Mouse (Mus musculus) thymus, postnatal 14 days (tissue): ENCODE measurements around the gene Erbb3.
"Not testable (repeated sequence)": the region's sequence is repeated elsewhere in the genome, so short reads cannot be mapped to it uniquely, and the experiment has no call there.

ENCODE experiments used
- DNase-seq: peaks from one replicate; pipeline ENCODE4 v3.0.0; 2021

The Erbb3 gene

DNA sequence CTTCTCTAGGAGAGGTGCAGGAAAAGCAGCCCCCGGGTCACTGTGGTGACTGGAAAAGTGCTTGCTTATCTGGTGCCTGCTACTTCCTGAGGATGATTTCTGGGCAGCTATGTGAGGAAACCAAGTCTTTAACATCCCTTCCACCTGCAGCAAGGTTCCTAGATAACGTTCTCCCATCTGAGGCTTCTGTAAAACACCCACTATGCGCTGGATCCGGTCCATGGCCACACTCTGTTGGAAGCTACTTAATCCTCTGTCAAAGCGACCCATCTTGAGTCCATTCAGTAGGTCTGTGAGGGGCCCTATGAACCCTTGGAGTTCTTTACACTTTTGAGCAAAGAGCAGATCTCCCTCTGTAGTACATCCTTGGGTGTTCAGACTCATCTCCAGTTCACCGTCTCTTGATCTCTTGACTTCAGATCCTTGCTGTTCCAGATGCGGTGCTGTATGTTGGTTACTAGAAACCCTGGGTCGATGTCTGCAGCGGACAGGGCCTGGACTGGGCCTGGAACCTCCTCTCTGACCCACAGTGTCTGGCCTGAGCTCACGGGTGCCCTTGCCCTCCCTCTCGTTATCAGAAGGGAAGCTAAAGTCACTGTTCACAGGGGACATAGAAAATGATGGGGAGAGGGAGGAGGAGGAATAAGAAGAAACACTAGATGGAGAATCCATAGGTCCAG lies 39.2 kb downstream of the Erbb3 start:
- not testable (repeated sequence) for DNase-seq

DNA sequence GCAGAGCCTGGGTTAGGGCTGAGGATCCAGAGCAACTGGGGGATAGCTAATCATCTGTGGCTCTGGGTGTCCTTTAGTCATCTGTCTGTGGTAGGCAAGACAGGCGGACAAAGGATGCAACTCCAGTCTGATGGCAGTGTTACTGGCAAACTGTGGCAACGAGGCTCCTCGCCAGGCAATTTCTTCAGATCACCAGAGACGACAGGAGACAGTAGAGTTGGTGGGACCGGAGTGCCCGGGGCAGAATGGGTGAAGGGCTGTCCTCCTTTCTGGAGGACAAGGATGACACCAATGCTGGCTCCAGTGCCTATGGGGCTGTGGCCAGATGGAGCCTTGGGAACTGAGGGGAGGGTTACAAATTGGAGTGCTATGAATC lies 39.8 kb downstream of the Erbb3 start:
- peak; percentile 23 for DNase-seq

DNA sequence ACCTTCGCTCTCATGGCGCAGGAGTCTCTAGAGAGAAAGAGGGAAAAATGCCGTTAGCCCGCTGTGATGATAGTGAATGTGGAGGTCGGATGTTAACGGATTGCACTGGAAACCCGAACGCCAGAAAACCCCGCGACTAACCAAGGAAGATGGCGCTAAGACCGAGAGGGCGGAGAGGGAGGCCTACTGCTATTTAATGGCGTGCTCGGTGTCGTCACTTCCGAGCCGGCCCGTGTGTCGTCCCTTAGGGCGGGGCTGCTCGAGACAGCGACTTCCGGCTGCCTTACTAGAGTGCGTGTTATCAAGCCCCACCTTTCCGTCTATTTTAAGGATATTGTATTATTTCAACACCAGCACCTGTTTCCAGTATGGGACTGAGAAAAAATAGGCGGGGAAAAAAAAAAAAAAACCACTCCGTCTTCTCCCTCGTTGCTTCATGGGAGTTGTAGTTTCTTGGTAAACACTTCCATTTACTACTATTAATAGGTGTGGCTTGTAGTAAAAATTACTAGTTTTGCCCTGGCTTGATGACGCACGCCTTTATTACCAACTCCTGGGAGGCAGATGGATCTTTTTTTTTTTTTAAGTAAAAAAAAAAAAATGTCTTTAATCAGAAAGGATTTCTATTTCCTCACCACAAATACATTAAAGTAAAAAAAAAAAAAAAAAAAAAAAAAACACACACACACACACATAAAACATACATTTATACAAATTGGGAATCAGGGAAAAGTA lies 40.3 kb downstream of the Erbb3 start, which contains the start of gene Rpl41:
Rpl41 (minus strand) TSS at position 359 of the 735 bp plus-strand sequence.
- peak; percentile 94 for DNase-seq

DNA sequence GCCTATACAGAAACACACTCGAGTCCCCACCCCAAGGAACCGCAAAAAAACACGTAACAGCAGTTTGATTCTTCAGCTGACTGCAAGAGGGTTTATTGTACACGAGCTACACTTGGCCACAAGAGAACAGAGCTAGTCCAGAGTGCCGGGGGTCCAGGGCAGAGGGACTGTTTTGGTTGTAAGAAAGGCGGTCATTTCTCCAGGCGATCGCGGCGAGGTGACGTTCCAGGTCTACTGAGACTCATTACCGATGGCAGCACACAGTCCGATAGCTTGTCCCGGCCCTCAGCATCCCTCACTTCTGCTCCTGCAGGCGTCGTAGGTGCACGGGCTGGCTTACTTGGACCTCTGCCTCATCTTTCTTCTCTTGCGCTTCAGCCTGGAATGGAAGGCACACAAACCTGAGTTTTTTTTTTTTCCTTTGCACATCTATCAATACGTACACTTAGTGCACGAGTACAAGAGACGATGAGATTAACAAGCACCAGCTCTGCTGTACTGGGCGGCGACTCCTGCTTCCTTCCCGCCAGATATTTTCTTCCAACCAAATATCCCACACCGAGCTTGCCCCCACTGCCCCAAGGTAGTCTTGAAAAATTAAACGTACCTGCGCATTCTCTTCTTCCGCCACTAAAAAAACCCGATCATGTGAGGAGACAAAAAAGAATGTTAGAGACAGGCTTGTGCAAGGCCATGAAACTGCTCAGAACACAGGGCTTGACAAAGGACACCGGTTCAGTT lies 41.2 kb downstream of the Erbb3 start:
- peak; percentile 33 for DNase-seq

DNA sequence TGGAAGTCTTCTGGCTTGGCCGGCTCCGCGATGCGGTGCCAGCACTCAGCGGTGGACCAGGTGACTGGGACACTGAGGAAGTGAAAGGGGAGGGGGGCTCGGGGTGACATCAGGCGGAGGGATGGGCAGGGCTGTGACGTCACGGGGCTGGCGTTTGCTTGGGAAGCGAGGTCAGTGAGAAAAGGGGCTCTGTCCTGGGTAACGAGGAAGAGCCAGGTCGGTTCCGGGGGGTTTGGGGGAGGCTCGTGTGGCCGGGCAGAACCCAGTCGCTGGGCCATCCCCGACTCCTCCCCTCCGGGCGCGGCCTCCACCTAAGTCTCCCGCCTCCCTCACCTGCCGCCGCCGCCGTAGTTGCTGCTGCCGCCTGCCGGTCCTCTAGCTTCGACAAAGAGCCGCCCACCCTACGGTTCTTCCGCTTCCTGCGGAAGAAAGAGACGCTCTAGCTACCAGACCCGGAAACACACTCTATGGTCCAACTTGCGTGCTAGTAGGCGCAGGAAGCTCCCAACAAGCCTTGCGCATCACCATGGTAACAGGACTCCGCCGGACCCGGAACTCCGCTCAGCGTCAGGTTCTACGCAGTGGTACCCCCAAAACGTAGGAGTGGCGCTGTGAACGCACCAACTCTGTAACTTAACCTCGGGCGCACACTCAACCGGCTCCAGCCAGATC lies 42.0 kb downstream of the Erbb3 start, which contains the start of gene Zc3h10:
Zc3h10 (minus strand) TSS at position 414 of the 672 bp plus-strand sequence.
- peak; percentile 96 for DNase-seq

DNA sequence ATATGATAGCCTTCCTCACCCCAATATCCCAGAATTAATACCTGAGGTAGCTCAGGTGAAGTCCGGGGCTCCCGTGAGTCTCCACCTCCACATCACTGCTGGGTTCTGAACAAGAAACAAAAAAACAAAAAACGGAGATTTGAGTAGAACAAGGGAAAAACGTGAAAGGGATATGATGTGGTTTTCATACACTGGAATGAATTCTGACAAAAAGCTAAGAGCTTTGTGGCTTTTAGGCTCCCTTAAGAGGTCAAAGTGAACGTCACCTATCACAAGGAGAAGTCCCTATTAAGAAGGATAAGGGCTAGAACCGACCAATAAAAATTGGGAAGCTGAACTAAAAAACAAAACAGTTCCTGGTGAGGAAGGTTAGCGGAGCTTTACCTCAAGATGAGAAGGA lies 42.7 kb downstream of the Erbb3 start:
- no peak for DNase-seq

DNA sequence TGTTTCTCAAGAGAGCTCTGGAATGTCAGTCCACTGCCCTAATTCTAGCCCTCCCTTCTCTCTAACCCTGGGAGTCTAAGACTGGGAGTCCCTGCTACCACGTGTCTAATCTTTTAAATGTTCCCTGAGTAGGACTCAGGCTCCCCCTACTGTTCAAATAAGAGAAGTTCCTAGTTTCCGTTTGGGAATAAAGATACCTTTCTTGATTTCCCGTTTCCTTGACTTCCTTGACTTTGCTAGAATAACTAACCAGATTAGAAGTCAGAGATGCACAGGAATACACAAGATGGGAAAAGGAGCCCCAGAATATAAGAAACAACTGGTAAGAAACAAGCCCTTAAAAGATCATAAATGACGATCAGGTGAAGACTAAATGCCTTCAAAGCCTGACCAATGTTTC lies 43.1 kb downstream of the Erbb3 start:
- DNase-seq: no peak

DNA sequence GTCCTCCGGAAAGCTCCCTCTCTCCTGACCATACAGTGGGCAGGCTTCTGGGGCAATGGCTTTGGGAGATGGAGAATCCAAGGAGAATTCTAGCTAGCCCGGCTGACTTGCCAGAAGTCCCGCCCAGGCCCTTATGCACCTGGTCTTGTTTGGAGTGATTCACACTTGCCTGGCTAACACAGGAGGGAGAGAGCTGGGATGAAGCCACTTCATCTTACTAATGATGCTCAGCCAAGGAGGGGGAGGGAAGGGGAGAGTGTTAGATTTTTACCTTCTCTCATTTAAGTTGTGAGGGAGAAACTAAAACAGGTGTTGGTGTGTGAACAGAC lies 43.9 kb downstream of the Erbb3 start:
- DNase-seq: no peak

DNA sequence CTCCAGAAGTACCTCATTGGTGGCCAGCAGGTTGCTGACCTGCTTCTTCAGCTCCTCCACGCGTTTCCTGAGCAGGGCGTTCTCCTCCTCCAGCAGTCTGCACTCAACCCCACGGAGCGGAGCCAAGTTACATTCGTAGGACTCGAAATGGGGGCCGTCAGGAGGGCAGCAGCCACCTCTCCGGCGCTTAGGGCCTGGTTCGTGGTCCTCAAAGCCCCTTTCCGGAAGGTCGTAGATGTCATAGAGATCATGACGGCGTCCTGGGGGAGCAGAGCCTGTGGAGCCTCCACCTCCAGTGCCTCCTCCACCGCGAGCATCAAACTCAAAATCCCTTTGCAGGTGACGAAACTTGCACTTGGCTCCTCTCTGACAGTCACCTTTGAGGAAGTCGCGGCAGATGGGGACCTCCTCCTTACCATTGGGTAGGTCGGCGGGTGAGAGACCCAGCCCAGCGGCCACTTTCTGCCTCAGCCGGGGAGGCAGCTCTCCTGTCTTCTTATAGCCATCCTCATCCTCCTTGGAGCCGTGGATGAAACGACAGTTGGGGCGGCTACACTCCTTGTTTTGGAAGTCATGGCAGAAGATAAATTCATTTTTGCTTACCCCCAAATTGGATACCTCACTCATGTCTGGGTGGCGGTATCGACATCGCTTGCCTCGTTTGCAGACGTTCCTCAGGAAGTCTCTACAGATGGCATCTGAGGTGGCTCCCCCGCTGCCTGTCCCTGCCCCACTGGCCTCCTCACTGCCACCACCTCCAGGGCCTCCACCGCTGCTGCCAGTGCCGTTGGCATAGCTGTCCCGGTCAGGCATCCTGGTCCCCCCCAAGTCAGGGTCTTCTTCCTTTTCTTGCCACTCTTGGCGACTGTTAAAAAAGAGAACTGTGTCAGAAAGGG lies 44.5 kb downstream of the Erbb3 start:
- DNase-seq: peak; percentile 10

DNA sequence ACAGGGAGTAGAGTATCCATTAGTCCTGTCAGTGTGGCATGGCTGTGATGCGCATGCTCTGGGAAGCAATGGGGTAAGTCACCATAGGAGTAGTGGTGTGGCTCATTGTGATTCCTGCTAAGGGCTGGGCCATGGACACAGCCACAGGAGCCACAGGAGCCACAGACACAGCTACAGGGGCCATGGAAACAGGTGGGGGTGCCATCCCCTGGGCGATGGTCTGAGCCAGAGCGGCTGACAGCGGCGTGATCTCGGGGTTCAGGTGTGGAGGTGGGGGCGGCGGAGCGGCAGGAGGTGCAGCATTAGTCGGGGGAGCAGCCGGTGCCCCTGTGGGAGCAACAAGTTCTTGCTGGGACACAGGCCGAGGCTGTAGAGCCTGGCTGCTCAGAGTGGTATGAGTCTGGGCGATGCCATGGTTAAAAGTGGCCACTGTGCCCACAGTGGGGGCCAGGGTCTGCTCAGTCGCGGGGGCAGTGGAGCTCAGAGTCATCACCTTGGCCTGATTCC lies 45.2 kb downstream of the Erbb3 start:
- DNase-seq: no peak

DNA sequence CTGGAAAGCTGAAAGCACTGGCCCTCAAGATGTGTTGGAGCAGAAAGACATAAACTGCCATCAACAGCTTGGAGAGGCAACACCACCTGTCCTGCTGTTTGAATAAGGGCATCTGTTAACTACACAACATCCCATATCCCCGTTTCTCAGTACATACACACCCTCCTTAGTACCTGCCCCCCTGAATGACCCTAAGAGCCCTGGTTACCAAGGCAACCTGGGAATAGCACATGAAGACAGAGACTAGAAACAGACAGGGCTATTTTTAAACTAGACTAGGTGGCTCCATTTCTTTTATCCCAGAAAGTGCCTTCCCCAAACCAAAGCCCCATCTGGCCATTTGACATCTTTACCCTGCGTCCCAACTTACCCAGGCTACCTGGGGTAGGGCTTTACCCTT lies 46.4 kb downstream of the Erbb3 start:
- DNase-seq: no peak

DNA sequence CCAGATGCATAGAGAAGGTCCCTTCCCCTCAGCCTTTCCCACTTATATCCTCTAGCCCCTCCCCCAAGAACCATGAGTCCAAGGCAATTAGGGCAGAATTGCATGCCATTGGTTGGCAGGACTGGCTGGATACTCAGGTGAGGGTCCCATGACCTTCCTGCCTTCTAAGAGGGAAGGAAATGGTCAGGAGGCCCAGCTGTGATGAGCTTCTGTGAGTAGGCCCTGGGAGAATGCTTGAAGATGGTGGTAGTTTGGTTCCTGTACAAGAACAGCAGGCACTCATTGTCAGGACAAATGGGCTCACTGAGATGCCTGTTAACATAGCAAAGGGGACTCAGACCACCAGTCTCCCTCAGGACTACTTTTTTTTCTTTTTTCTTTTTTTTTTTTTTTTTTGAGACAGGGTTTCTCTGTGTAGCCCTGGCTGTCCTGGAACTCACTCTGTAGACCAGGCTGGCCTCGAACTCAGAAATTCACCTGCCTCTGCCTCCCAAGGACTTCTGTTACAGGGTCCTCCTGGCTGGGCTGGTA lies 51.0 kb downstream of the Erbb3 start:
- DNase-seq: no peak

DNA sequence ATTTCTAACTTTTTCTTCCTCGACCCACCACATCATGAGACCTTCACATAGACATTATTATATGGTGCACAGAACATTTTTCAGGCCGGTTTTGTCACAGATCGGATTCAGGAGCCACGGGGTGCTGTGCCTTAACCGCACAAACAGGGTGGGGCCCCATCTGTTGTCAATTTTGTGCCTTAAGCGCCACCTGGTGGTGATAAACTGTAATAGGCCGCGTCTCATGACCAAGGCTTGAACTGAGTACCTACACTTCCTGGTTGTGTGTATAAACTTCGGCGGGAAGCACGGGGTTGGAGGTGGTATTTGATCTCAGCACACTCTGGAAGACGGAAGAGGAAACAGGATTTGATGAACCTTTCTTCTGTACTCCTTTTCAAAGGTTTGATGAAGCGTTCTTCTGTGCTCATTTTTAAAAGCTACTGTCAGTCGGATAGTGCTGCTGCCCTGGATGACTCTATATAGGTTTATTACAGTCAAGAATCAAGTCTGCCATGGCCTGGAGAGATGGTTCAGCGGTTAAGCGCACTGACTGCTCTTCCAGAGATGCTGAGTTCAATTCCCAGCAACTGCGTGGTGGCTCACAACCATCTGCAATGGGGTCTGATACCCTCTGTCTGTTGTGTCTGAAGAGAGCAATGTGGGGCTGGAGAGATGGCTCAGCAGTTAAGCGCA lies 53.0 kb downstream of the Erbb3 start:
- DNase-seq: peak; percentile 93

DNA sequence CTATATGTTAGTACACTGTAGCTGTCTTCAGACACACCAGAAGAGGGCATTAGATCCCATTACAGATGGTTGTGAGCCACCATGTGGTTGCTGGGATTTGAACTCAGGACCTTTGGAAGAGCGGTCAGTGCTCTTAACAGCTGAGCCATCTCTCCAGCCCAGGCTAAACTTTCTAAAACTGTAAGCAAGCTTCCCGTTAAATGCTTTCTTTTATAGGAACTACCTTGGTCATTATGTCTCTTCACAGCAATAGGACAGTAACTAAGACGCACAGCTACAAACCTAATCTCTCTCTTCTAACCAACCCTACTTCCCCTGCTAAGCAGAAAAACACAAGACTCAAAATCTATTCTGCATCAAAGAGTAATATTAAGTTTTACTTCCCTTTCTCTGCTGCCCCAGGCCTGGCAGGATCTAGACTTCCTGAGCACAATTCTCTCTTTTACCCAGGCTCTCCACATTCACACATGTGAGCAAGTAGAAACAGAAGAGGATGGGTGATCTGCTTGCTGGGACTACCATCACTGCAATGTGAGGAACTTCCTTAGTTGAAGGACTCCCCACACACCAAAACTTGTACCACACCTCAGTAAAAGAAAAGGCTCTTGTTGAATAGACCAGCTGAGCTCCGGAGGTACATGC lies 53.7 kb downstream of the Erbb3 start:
- DNase-seq: no peak

DNA sequence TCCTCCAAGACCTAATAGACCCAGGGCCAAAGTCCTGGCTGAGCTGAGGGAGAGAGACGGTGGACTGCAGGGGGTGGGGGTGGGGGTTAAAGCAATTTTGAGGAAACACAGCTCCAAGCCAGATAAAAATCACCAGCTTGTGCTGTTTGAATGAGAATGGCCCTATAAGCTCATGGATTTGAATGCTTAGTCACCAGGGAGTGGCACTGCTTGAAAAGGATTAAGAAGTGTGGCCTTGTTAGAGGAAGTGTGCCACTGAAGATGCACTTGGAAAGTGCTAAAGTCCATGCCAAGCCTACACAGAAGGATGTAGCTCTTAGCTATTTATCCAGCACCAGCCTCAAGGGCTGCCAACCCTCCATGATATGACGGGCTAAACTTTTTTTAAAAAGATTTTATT lies 54.2 kb downstream of the Erbb3 start:
- no peak for DNase-seq

DNA sequence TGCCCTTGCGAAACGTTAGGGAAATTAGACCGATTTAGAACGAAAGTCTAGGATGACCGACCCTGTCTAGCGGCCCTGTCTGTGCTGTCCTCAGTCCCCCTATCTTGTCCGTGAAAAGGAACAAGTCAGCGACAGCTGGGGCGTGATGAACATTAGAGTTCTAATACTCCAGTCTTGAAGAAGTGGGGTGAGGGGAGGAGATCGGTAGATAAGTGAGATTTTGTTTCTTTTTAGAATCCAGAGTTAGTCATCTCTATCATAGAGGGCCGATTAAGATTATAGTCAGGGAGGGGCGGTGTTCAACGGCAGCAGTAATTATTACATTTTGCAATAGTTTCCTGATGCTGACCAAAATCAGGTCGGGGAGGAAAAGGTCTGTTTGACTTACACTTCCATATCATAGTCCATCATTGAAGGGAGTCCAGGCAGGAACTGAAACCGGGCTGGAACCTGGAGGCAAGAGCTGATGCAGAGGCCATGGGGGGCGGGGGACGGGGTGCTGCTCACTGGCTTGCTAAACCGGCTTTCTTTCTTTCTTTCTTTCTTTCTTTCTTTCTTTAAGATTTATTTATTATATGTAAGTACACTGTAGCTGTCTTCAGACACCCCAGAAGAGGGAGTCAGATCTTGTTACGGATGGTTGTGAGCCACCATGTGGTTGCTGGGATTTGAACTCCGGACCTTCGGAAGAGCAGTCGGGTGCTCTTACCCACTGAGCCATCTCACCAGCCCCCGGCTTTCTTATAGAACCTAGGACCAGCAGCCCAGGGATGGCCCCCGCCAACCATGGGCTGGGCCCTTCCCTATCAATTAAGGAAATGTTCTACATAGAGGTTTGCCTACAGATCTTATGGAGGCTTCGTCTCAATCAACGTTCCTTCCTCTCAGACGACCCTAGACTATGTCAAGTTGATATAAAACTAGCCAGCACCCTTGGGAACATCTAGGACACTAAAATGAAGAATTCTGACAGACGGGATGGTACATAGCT lies 62.8 kb downstream of the Erbb3 start:
- DNase-seq: no peak

DNA sequence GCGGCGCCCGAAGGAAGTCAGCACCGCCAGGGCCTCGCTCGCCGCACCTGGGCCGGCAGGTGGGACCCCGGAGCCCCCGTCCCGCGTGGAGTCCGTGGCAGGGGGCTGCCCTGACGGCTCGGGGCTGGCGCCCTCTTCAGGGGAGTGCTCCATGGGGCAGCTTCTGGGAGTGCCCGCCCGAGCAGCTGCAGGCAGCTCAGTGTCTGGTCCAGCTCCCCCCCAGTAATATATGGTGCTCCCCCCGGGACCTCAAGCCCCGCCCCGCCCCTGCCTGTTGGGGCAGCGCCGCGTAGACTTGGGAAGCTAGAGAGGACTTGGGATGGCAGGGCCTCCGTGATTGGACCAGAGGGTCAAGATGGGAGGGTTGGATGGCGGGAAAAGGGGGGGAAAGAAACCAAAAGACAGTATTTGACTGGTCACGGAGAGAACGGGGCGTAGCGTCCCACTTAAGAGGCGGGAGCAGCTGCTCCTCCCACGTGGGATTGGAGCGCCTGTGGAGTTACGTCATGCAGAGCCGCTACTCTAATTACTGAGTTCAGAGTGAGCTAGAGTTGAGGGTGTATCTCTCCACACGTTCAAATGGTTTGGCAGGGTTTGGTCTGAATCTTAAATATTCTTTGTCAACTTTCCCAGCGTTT lies 63.7 kb downstream of the Erbb3 start, which contains the start of gene Esyt1:
Esyt1 (minus strand) TSS at position 201 of the 638 bp plus-strand sequence.
- DNase-seq: peak; percentile 90
